Mouse (Mus musculus) embryonic fibroblast, embryonic 13.5 days (primary cell): ENCODE results near the gene Hspb9.

Experiments used
- CTCF ChIP-seq: IDR thresholded peaks from 2 replicates; pipeline ENCODE4 v1.5.1; 2011; ENCODE audit warnings: mild to moderate bottlenecking, control low read depth, low read length, moderate library complexity, borderline replicate concordance; ENCODE audit not compliant: insufficient read depth
- POLR2A ChIP-seq: IDR thresholded peaks from 2 replicates; pipeline ENCODE4 v1.6.1; 2011; ENCODE audit warnings: low read depth, mild to moderate bottlenecking, control low read depth, low read length, moderate library complexity

DNA sequence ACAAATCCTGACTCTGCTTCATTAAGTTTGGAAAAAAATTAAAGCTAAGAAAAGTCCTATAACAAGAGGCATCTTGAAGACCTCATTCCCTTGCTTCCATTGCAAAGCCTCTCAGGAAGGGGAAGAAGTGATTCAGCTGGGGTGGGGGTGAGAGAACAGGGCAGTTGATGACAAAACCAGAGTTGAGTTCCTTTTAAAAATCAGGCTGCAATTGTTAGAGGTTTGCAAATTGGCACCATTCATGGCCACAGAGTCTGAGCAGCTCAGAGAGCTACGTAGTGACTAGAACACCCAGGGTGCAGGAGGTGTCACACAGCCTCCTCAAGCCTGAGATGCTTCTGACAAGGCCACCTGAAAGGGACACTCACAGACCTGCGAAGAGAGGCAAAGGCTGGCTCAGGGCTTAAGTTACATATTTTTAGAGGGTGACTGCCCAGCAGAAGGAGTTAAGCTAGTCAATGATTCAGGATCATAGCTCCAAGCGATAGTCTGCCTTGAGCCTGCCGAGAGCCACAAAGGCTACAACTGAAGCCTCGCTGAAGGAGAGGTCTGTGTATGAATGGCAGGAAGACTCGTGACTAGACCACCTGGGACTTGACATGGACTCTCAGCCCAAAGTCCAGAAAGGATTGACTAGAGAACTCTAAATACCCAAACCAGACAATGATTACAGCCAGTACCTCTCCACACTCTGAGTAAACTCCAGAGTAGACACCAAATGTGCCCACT is 17.0 kb downstream of the Hspb9 start:
- TF ChIP-seq POLR2A = no peak
- no peak for TF ChIP-seq CTCF
